Mouse (Mus musculus): ENCODE data around the gene 5330417C22Rik. TPM values are rescaled to one million over a fixed set of nuclear protein-coding genes. Genes with fewer than 3 reads are reported as not detected.

Gene 5330417C22Rik
- polyA plus RNA-seq, 1 experiment from 2014 or later: 10.8 TPM

GRCm38 (mm10) chr3:108406306-108406885 is 129.9 kb downstream of the 5330417C22Rik start:
- Histone ChIP-seq H3K27me3 (replicated peaks; ENCODE audit: control insufficient read depth, insufficient read depth, low read length) (no peaks in the 10 kb centered on the region), H3K9ac (ENCODE audit: low read depth, low read length) (no peak overlapping the region), H3K27ac (ENCODE audit: low read depth, low read length) (no peak overlapping the region), H3K4me1 (replicated peaks; ENCODE audit: control insufficient read depth, insufficient read depth, low read length) (no peaks in the 10 kb centered on the region), H3K9me3 (ENCODE audit: control insufficient read depth) (no peaks in the 10 kb centered on the region), H3K4me2 (replicated peaks; ENCODE audit: low read depth) (no peak overlapping the region), H3K36me3 (ENCODE audit: control insufficient read depth, insufficient read depth) (no peaks in the 10 kb centered on the region), H3K4me3 (ENCODE audit: low read depth, low read length) (no peak overlapping the region)
- no peak for TF ChIP-seq CTCF (IDR thresholded peaks at IDR 0.05; ENCODE audit: low read depth)
- 90% methylated on average over 24 of the region's 24 CpGs for WGBS
- ATAC-seq: no peak

Small RNA genes within 50 kb of the gene (microRNA-seq; reads per million reads assigned to microRNA genes)
- gene Gm22860: not detected

Other genes with a start within 250 kb of the 5330417C22Rik start
- not detected in 2 replicates for gene Mybphl, start 171.6 kb downstream of the 5330417C22Rik start, polyA plus RNA-seq (2015; fragmentation: Nextera tagmentation; extraction: Ambion mirVana)
- gene Psrc1, start 152.7 kb downstream of the 5330417C22Rik start, polyA plus RNA-seq (2015; fragmentation: Nextera tagmentation; extraction: Ambion mirVana): 3.3 and 5.3 TPM in 2 replicates
- gene Celsr2, start 121.0 kb downstream of the 5330417C22Rik start, polyA plus RNA-seq (2015; fragmentation: Nextera tagmentation; extraction: Ambion mirVana): 0.50 and 1.4 TPM in 2 replicates
- gene Sars, start 91.3 kb downstream of the 5330417C22Rik start, polyA plus RNA-seq (2015; fragmentation: Nextera tagmentation; extraction: Ambion mirVana): 99.5 and 106 TPM in 2 replicates
- not detected in 2 replicates for gene 1700013F07Rik, start 2.4 kb downstream of the 5330417C22Rik start, polyA plus RNA-seq (2015; fragmentation: Nextera tagmentation; extraction: Ambion mirVana)
- 27.5 and 27.9 TPM in 2 replicates for gene Tmem167b, start 25.9 kb upstream of the 5330417C22Rik start, polyA plus RNA-seq (2015; fragmentation: Nextera tagmentation; extraction: Ambion mirVana)
- gene Taf13, start 35.2 kb upstream of the 5330417C22Rik start, polyA plus RNA-seq (2015; fragmentation: Nextera tagmentation; extraction: Ambion mirVana): 29.9 and 30.4 TPM in 2 replicates
- 2.9 and 3.0 TPM in 2 replicates for gene Wdr47, start 54.7 kb upstream of the 5330417C22Rik start, polyA plus RNA-seq (2015; fragmentation: Nextera tagmentation; extraction: Ambion mirVana)
- gene Clcc1, start 117.4 kb upstream of the 5330417C22Rik start, polyA plus RNA-seq (2015; fragmentation: Nextera tagmentation; extraction: Ambion mirVana): 43.5 and 45.6 TPM in 2 replicates
- gene Gpsm2, start 185.8 kb upstream of the 5330417C22Rik start, polyA plus RNA-seq (2015; fragmentation: Nextera tagmentation; extraction: Ambion mirVana): 26.7 and 27.8 TPM in 2 replicates
- gene Aknad1, start 203.1 kb upstream of the 5330417C22Rik start, polyA plus RNA-seq (2015; fragmentation: Nextera tagmentation; extraction: Ambion mirVana): 0.14 and 0.16 TPM in 2 replicates